Mouse (Mus musculus) spleen, adult 18-20 months (tissue): Measurements from ENCODE around the gene Zfp511.

Experiments
- DNase-seq, 2 experiments: peaks; one replicate each; pipeline ENCODE4 v3.0.0; 2022; ENCODE audit warnings: mixed read lengths in 2 of 2

The Zfp511 gene

GRCm38 (mm10) chr7:140036281-140037170 is at the start of gene Zfp511, which contains the start of gene Tubgcp2:
Gene Zfp511, plus strand, starts transcription at chr7:140036391.
Gene Tubgcp2, minus strand, starts transcription at chr7:140036669.
- DNase-seq, result peak; percentile 92 to 95

DNA sequence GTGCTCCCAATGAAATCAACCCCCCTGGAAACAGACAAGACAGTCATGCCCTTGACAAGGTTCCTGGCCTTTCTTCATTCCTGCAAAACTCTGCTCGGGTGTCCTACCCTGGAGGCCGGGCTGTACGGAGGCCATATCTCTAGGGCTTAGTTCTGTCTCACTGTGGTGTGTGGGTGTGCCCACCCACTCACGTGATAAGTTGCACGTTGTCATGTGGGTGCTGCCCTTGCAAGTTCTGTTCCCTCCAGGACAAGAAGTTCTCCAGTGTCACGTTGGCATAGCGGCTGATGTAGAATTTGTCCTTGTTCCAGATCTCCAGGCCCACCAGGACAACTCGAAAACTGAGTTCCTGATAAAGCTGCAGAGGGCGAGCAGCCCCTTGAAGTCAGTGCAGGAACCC is 47.9 kb upstream of the Zfp511 start:
- DNase-seq, result no peak

- peak in 1 of 2 experiments; percentile 3 for DNase-seq
Measured at GRCm38 (mm10) chr7:139990864-139991394, 45.3 kb upstream of the Zfp511 start.

- peak in 1 of 2 experiments; percentile 14 for DNase-seq
Measured at GRCm38 (mm10) chr7:139992406-139992805, 43.8 kb upstream of the Zfp511 start, which contains the start of gene Adam8. Gene Adam8, minus strand, starts transcription at chr7:139992562.

DNA sequence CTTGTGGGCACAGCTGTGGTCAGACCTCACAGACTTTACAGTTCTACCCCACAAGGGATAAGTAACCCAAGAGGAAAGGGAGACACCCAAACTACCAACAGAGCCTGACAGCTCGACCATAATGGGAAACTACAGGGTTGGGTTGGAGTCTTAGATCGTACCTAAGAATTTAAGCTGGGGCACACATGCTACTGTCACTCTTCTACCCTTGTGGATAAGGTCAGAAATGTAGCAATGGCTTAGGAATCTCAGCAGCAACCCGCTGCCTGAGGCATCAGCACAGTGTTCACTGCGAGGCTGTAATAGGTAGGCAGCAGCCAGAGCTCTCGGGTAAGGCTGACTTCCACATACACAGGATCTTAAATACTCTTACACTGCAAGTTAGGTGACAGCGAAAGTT is 42.7 kb upstream of the Zfp511 start:
- no peak for DNase-seq

DNA sequence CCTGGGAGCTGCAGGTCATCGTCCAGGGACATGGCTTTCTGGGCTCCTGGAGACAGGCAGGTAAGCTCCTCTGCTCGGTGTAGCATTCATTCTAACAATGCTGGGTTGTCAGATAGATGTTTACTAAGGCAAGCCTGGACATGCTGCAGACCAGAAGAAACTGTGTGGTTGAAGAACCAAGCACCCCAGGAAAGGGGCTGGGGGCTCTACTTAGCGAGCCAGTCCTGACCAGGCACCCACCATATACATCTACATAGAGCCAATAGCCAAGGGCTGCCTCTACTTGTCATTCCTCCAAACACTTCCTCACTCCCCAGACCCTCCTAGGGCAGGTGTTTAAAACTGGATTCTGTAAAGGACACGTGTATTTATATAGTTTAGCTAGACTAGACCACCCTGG is 42.0 kb upstream of the Zfp511 start:
- no peak for DNase-seq

DNA sequence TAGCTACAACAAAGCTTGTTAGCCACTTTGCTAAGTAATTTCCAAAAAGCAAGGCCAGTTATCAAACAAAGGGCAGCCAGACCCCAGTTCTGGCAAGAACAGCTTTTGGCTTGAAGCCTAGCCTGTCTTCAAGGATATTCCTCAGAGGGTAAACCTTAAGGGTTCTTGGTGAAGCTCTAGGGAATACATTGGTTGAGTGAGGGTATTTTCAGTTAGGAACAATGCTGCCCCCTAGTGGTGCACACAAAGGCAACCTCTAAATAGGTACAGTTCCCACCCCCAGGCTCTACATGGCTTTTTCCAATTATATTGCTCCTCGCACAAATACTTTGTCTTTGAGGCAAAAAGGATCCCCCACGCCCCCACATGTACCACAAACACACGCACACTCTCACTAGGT is 41.5 kb upstream of the Zfp511 start:
- DNase-seq, result peak; percentile 13 to 65

GRCm38 (mm10) chr7:139998691-139999350 is 37.4 kb upstream of the Zfp511 start:
- no peak for DNase-seq

- DNase-seq, result no peak
Measured at GRCm38 (mm10) chr7:140001086-140001740, 35.0 kb upstream of the Zfp511 start.

DNA sequence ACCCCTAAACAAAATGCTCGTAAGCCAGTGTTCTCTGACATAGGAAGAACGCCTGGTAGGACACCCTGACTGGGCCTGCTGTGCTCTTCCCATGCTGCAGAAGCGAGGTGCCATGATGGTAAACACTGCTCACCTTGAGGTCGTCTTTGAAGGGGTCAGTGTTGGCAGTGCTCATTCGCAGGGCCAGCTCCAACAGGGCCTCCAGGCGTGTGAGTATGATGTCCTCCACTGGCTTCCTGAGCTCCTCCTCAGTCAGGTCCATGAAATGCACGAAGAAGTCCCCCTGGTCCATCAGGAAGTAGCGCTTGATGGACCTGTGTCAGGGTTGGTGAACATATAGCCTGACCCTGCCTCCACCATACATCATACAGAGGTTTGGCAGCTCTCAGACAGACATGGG is 31.5 kb upstream of the Zfp511 start:
- no peak for DNase-seq

DNA sequence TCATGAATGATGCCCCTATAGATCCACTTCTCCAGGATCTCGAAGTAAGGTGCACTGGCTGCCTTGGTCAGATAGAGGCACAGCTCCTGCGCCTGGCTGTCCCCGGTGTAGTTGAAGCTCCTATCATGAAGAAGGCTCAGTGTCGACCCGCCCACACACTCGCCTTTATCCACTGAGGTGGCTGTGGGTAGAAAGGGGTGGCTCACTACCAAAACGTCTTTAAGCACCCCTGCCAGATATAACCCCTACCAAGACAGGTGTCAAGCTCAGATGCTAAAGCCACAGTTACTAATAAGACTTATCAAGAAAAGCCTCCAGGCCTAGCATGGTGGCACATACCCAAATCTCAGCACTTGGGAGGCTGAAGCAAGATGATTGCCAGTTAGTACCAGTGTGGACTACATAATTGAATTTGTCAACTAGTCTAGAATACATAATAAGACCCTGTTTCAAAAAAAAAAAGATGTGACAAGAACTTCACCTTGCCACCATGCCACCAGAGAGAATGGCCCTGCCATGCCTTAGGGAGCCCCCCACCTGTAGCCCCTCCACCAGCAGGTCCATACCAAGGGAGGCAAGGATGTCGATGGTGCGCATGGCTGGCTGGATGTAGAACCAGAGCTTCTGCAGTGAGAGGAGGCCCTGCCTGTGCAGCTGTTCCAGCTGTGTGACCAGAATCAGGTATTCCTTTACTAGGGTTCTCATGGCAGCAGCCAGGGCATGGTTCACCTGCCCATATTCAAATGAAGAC is 29.2 kb upstream of the Zfp511 start:
- no peak for DNase-seq

DNA sequence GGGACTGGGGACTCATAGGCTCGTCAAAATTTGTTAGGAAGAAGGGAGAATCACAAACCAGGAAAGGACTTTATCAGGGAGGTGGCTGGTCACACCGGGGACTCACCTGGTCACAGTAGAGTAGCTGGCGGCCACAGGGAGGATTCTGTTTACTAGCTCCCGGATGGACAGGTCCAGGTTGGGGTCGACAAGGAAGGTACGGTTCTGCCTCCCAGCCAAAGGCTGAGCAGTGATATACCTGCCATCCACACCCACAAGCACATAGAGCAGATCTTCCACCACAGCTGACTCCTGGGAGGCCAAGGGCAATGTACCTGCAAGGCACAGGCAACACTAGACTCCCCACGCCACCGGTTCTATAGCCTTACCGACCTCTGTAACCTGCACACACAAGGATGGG is 28.4 kb upstream of the Zfp511 start:
- no peak for DNase-seq

DNA sequence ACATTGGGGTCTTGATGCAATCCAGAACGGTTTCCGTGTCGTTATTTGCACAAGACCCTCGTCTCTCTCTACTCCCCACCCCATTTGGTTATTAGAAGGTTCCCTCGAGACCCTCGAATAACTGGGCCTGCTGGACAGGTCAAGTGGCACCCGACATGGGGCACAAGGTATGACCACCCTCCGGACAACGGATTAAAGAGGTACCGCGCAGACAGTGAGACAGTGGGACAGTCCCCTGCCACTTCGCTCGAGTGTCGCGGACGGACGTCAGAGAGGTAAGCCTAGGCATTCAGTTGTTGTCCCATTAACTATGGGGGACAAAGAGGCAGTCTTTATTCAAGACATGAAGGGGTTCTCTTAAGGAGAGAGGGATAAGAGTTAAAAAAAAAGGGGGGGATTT is 24.9 kb upstream of the Zfp511 start:
- DNase-seq, result no peak

GRCm38 (mm10) chr7:140031771-140032170 is 4.4 kb upstream of the Zfp511 start:
- DNase-seq, result no peak

- no peak for DNase-seq
Measured at GRCm38 (mm10) chr7:140032366-140032765, 3.8 kb upstream of the Zfp511 start.

GRCm38 (mm10) chr7:140033386-140033785 is 2.8 kb upstream of the Zfp511 start:
- DNase-seq, result no peak

GRCm38 (mm10) chr7:140035456-140035855 is 735 bp upstream of the Zfp511 start:
- no peak for DNase-seq

DNA sequence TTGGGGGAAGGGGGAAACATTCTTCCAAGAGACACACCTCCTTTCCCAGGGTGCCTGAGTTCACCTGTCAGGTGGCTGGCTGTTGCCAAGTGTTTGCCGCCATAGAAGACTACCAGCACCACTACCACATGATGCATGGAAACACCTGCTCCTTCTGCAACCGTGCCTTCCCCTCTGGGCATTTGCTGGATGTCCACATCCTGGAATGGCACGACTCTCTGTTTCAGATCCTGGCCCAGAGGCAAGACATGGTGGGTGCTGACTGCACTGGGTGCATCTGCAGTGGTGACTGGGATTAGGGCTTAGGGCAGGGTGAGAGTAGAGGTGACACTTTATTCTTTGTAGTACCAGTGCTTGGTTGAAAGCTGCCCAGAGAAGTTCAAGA is 972 bp downstream of the Zfp511 start:
- DNase-seq, result no peak

DNA sequence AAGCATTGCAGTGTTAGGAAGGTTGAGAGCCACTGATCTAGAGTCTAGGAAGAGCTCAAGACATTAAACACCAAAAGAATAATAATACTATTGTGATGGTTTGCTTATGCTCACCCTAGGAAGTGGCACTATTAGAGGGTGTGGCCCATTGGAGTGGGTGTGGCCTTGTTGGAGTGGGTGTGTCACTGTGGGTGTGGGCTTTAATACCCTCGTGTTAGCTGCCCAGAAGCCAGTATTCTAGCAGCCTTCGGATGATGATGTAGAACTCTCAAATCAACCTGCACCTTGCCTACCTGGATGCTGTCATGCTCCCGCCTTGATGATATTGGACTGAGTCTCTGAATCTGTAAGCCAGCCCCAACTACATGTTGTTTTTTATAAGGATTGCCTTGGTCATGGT is 6.5 kb downstream of the Zfp511 start:
- no peak for DNase-seq

DNA sequence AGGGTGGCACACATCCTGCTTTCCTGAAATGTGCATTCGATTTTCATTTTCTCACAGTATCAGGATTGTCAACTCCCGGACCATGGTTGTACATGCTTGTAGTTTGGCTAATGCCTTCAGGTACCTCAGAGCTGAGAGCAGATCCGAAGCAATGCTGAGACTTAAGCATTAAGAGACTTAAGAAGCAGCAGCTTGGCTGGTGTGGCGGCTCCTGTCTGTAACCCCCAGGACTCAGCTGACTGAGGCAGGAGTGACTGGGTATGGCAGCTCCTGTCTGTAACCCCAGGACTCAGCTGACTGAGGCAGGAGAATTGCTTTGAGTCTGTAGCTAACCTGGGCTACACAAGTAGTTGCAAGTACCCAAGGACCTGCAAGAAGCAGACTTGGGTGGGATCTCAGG is 9.4 kb downstream of the Zfp511 start:
- DNase-seq, result no peak

- DNase-seq, result no peak
Measured at GRCm38 (mm10) chr7:140047811-140048311, 11.7 kb downstream of the Zfp511 start.
